Comparison of ENCODE assay signal across 8 mouse cellular contexts in genomic region chr1:157443723-157444561, GRCm38 (mm10). TPM values are rescaled to one million over a fixed set of nuclear protein-coding genes. Genes with fewer than 3 reads are reported as not detected.
DNase-seq lines count a peak whose midpoint lies in the region; ATAC-seq and TF ChIP-seq lines count a peak whose summit lies in the region.

No protein-coding gene starts in this region.

- no peaks in the 10 kb centered on the region for H3K36me3 ChIP-seq in liver, adult 2 months (ENCODE audit: control insufficient read depth, insufficient read depth, low read length)
- H3K36me3 ChIP-seq in forebrain, embryonic 15.5 days = no peaks in the 10 kb centered on the region
- H3K36me3 ChIP-seq in intestine, embryonic 14.5 days (ENCODE audit: control insufficient read depth, insufficient read depth, low read length) = no peaks in the 10 kb centered on the region
- H3K36me3 ChIP-seq in neural tube, embryonic 12.5 days = no peaks in the 10 kb centered on the region

- TF ChIP-seq POLR2A in liver, adult 2 months (IDR thresholded peaks at IDR 0.05; ENCODE audit: extremely low read depth, insufficient read depth, low read length) = no peak

- H3K4me3 ChIP-seq in liver, adult 2 months (ENCODE audit: insufficient read depth, low read depth, low read length) = no peak overlapping the region
- H3K4me3 ChIP-seq in forebrain, embryonic 15.5 days = no peak overlapping the region
- H3K4me3 ChIP-seq in intestine, embryonic 14.5 days (ENCODE audit: low read depth, low read length) = no peak overlapping the region
- H3K4me3 ChIP-seq in neural tube, embryonic 12.5 days = no peak overlapping the region

- no peak for TF ChIP-seq CTCF in liver, adult 2 months (IDR thresholded peaks at IDR 0.05; ENCODE audit: low read depth, low read length)

- H3K9ac ChIP-seq in liver, adult 2 months (ENCODE audit: low read depth, low read length) = no peak overlapping the region
- no peak overlapping the region for H3K9ac ChIP-seq in forebrain, embryonic 15.5 days (replicated peaks)
- no peak overlapping the region for H3K9ac ChIP-seq in intestine, embryonic 14.5 days (ENCODE audit: low read length)
- H3K9ac ChIP-seq in neural tube, embryonic 12.5 days = no peak overlapping the region

- peaks cover 5% of the 10 kb centered on the region; the same call in 1 of the 2 replicates for H3K4me1 ChIP-seq in liver, adult 2 months (ENCODE audit: control insufficient read depth, insufficient read depth, low read length)
- H3K4me1 ChIP-seq in forebrain, embryonic 15.5 days = peaks cover 53% of the 10 kb centered on the region
- H3K4me1 ChIP-seq in intestine, embryonic 14.5 days (replicated peaks; ENCODE audit: control insufficient read depth, insufficient read depth, low read length) = peaks cover 16% of the 10 kb centered on the region; the same call in 1 of the 2 replicates
- peaks cover 31% of the 10 kb centered on the region for H3K4me1 ChIP-seq in neural tube, embryonic 12.5 days

- no peaks in the 10 kb centered on the region for H3K9me3 ChIP-seq in forebrain, embryonic 15.5 days
- H3K9me3 ChIP-seq in intestine, embryonic 14.5 days (ENCODE audit: control insufficient read depth, low read length) = no peaks in the 10 kb centered on the region
- H3K9me3 ChIP-seq in neural tube, embryonic 12.5 days = no peaks in the 10 kb centered on the region

- DNase-seq in liver, adult 2 months (ENCODE audit: extremely low read depth, low read depth, low spot score) = no peak
- DNase-seq in liver (no peak), adipocyte (ENCODE audit: low spot score) (no peak)
- DNase-seq in intestine, embryonic 14.5 days (ENCODE audit: low spot score) = no peak
- no peak for DNase-seq in spleen, postnatal 36 days (ENCODE audit: low spot score in 2 of 2)
- no peak for DNase-seq in spleen, postnatal 4 days (ENCODE audit: low spot score in 2 of 2)

- no peak for ATAC-seq in forebrain, embryonic 15.5 days (replicated peaks)
- ATAC-seq in intestine, embryonic 14.5 days (replicated peaks; ENCODE audit: low FRiP score, low TSS enrichment, low read depth) = no peak
- ATAC-seq in neural tube, embryonic 12.5 days (ENCODE audit: low FRiP score, low read depth) = no peak

- no peaks in the 10 kb centered on the region for H3K27me3 ChIP-seq in liver, adult 2 months (ENCODE audit: control insufficient read depth, insufficient read depth, low read length)
- no peaks in the 10 kb centered on the region for H3K27me3 ChIP-seq in forebrain, embryonic 15.5 days
- H3K27me3 ChIP-seq in intestine, embryonic 14.5 days (replicated peaks; ENCODE audit: control insufficient read depth, insufficient read depth, low read length) = no peaks in the 10 kb centered on the region
- H3K27me3 ChIP-seq in neural tube, embryonic 12.5 days (replicated peaks) = no peaks in the 10 kb centered on the region

- WGBS in liver, adult 2 months = 61% methylated on average over 19 of the region's 19 CpGs
- WGBS in forebrain, embryonic 15.5 days = 14% methylated on average over 19 of the region's 19 CpGs
- 32% methylated on average over 19 of the region's 19 CpGs for WGBS in intestine, embryonic 14.5 days
- WGBS in neural tube, embryonic 12.5 days = 28% methylated on average over 19 of the region's 19 CpGs

- no peaks in the 10 kb centered on the region for H3K79me2 ChIP-seq in liver, adult 2 months (ENCODE audit: control insufficient read depth, insufficient read depth, low read length)

- peak overlapping the region; percentile 87 for H3K27ac ChIP-seq in liver, adult 2 months (replicated peaks; ENCODE audit: insufficient read depth, low read depth, low read length)
- H3K27ac ChIP-seq in forebrain, embryonic 15.5 days (replicated peaks) = peak overlapping the region; percentile 49
- peak overlapping the region; percentile 59 for H3K27ac ChIP-seq in intestine, embryonic 14.5 days (ENCODE audit: low read depth)
- H3K27ac ChIP-seq in neural tube, embryonic 12.5 days = no peak overlapping the region

- H3K4me2 ChIP-seq in forebrain, embryonic 15.5 days (replicated peaks) = peak overlapping the region; percentile 21; the same call in 1 of the 2 replicates
- peak overlapping the region; percentile 32 for H3K4me2 ChIP-seq in intestine, embryonic 14.5 days (ENCODE audit: low read length)
- H3K4me2 ChIP-seq in neural tube, embryonic 12.5 days (replicated peaks) = peak overlapping the region; percentile 38

RNA-seq across cellular contexts. Expression of gene Cryzl2, which starts 14.4 kb away (rescaled TPM):
- 21.4 and 22.7 TPM in 2 replicates for total RNA-seq in liver, adult 2 months (2014; rRNA removed)
- polyA plus RNA-seq in liver, adult 2 months (2012; rRNA removed) = 31.0 and 32.2 TPM in 2 replicates
- 5.2 and 6.4 TPM in 2 replicates for polyA plus RNA-seq in forebrain, embryonic 15.5 days (2015; fragmentation: Nextera tagmentation; extraction: Ambion mirVana)
- 12.6 and 14.6 TPM in 2 replicates for polyA plus RNA-seq in intestine, embryonic 14.5 days (2014; fragmentation: Nextera tagmentation; extraction: Ambion mirVana)
- polyA plus RNA-seq in neural tube, embryonic 12.5 days (2016; fragmentation: Nextera tagmentation; extraction: Ambion mirVana) = 7.4 and 9.0 TPM in 2 replicates

RNA-seq across cellular contexts. Expression of gene Rasal2, which starts 31.5 kb away (rescaled TPM):
- 9.1 and 10.2 TPM in 2 replicates for total RNA-seq in liver, adult 2 months (2014; rRNA removed)
- 0.90 and 1.2 TPM in 2 replicates for polyA plus RNA-seq in liver, adult 2 months (2012; rRNA removed)
- 36.6 and 37.8 TPM in 2 replicates for polyA plus RNA-seq in forebrain, embryonic 15.5 days (2015; fragmentation: Nextera tagmentation; extraction: Ambion mirVana)
- 7.1 and 8.3 TPM in 2 replicates for polyA plus RNA-seq in intestine, embryonic 14.5 days (2014; fragmentation: Nextera tagmentation; extraction: Ambion mirVana)
- polyA plus RNA-seq in neural tube, embryonic 12.5 days (2016; fragmentation: Nextera tagmentation; extraction: Ambion mirVana) = 31.8 and 32.3 TPM in 2 replicates
